Mouse (Mus musculus): ENCODE data around the gene Klrb1b.

Klrb1b gene

DNA sequence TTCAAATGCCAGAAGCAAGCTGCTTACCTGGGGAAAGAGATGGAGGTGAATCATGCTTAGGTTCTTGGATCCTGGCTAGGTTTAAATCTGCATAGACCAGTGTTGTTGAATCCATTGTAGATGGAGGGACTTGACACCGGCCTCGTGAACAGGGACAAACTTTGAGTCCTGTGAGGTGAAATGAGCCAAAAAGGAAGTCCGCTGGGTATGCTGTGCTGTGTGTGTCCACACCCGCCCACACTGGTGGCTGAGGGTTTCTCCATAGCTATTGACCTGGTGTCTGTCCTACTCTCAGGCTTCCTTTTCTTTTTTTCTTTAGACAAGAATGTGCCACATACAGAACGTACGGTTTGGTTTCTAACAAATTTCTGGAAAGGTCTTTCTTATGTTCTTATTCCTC lies at the start of gene Klrb1b, which contains the start of gene Gm44511:
Klrb1b (minus strand) TSS at position 200 of the 400 bp plus-strand sequence.
Gm44511 (minus strand) TSS at position 184 of the 400 bp plus-strand sequence.
- no peak for DNase-seq (ENCODE audit: low spot score)

- DNase-seq (ENCODE audit: low spot score) = no peak
Observed at GRCm38 (mm10) chr6:128871910-128872610, 45.9 kb upstream of the Klrb1b start.

DNA sequence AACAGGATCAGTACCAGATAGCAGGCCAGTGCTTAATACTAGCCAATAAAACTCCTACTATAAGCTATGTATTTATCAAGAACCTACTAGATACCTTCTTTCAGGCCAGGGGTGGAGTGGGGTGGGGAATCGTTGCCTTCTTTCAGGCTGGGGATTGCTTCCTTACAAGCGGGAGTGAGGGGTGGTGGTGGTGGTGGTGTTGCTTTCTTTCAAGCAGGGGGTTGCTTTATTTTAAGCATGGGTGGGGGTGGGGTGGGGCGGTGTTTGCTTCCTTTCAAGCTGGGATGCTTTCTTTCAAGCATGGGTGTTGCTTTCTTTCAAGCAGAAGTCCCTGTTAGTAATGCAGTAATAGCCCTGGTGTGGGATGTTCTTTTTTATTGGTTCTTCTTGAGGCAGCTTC lies 42.7 kb upstream of the Klrb1b start:
- no peak for DNase-seq (ENCODE audit: low spot score)

DNA sequence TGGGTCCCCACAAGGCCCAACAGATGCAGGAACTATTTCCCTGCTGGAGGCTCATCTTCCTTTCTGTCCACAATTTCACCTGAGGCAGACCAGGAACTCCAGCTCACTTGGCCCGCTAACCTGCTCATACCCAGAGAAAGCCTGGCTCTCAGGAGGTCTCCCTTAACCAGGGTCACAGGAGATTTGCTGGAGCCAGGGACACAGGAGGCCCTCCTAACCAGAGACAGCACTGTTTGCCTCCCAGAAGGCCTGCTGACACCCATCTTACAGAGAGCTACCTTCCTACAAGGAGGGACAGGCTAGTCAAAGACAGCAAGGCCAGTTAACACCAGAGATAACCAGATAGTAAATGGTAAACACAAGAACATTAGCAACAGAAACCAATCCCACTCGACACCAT lies 31.8 kb upstream of the Klrb1b start:
- DNase-seq (ENCODE audit: low spot score) = no peak

- no peak for DNase-seq (ENCODE audit: low spot score)
Observed at GRCm38 (mm10) chr6:128856250-128856649, 30.1 kb upstream of the Klrb1b start.

GRCm38 (mm10) chr6:128855477-128855876 lies 29.3 kb upstream of the Klrb1b start:
- no peak for DNase-seq (ENCODE audit: low spot score)

- no peak for DNase-seq (ENCODE audit: low spot score)
Observed at GRCm38 (mm10) chr6:128854895-128855294, 28.8 kb upstream of the Klrb1b start.

DNA sequence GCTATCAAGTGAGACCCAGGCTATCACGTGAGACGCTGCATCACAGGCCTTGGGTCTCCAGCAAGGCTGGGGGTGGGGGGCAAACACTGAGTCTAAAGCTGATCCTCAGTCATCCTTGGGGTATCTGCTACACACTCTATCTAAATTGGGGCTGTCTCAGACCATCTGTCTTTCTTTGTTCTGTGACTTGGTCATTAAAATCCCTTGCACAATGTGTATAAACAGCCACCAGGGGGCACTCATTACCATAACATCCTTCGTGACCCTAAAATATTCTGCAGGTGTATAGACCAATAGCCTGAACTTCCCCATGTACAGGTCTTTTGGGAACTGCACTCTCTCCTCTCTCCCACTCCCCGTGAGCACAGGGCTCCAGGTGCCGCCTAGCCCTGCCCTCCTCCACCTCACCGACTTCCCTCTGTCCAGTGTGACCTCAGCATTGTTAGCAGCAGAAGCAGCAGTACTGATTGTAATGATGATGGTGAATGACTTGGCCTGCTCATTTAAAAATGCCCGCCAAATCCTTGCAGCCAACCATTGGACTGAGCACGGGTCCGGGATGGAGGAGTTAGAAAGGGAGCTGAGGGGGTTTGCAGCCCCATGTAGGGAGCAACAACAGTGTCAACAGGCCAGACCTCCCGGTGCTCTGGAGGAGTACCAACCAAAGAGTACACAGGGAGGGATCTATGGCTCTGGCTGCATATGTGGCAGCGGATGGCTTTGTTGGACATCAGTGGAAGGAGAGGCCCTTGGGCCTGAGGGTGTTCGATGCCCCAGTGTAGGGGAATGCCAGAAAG lies 28.1 kb upstream of the Klrb1b start:
- DNase-seq (ENCODE audit: low spot score) = peak; percentile 42

GRCm38 (mm10) chr6:128852766-128853165 lies 26.6 kb upstream of the Klrb1b start:
- no peak for DNase-seq (ENCODE audit: low spot score)

- DNase-seq (ENCODE audit: low spot score) = no peak
Observed at GRCm38 (mm10) chr6:128851151-128851550, 25.0 kb upstream of the Klrb1b start.

DNA sequence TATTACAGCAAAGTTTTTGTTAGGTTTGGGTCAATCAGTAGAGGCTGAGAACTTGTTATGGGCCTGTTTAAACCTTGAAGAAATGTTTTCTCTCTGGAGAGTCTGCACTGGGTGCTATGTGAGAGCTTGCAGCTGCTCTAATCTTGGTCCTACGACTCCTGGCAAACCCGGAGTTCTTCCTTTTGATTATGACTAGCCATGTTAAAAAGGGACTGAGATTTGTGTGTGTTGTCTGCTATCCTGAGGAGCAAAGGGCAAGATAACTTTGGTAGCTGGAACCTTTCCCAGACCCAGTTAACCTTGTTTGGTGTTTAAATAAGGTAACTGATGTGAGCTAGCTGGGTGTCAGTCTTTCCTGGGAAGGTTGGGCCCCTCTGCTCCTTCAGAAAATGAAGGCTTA lies 24.5 kb upstream of the Klrb1b start:
- DNase-seq (ENCODE audit: low spot score) = no peak

DNA sequence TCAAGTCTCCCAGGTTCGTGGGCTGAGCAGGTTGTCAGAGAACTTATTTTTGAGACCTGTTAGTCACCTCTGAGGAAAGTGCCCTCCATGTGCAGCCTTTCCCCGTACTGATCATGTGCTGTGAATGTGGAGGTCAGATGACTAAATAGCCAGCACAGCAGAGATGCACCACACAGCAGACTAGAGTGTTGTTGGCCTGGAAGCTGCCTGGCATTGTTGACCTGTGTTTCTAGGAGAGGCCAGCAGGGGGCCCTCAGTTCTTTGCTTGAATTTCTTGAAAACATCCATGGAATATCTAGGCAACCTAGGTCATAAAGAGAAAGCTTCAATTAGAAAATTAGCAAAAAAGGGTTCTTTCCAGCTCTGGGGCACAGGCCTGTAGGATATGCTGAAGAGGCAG lies 23.8 kb upstream of the Klrb1b start:
- no peak for DNase-seq (ENCODE audit: low spot score)

- DNase-seq (ENCODE audit: low spot score) = no peak
Observed at GRCm38 (mm10) chr6:128847401-128847800, 21.3 kb upstream of the Klrb1b start.

DNA sequence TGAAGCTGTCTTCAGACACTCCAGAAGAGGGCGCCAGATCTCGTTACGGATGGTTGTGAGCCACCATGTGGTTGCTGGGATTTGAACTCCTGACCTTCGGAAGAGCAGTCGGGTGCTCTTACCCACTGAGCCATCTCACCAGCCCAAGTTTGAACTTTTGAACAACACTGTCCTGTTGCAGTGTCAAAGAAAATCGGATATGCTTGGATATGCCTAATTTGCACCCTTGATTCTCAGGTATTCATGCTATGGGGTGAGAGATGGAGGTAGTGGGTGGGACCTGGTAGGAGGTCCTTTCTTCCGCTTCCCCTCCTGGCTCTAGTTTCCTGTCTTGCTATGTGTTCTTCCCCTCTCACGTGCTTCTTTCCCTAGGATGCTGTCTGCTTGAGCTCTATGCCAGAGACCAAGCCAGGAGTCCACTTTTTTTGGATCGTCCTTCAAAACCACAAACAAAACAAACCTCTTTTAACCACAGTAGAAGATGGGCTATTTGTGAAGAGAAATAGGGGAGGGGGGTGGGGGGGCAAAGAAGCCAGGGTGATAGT lies 19.9 kb upstream of the Klrb1b start:
- no peak for DNase-seq (ENCODE audit: low spot score)

- DNase-seq (ENCODE audit: low spot score) = peak; percentile 67
Observed at GRCm38 (mm10) chr6:128845319-128845979, 19.3 kb upstream of the Klrb1b start.

GRCm38 (mm10) chr6:128844586-128845080 lies 18.5 kb upstream of the Klrb1b start:
- DNase-seq (ENCODE audit: low spot score) = no peak

DNA sequence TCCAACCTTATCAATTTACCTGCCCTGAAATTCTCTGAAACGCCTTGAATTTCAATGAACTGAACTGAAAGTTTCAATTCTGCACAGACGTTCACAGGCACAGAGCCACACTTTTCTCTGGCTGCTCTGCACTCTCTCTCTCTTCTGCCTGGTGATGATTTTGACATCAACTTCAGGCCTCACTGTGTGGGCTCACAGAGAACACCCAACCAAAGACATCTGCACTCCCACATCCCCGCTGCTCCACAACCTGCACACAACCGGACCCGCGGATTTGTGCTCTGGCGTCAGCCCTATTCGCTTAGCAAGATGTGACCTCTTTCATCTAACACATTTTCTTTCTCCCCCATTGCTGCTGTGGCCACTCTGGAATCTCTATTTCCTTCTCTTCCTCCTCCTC lies 18.0 kb upstream of the Klrb1b start:
- DNase-seq (ENCODE audit: low spot score) = no peak

DNA sequence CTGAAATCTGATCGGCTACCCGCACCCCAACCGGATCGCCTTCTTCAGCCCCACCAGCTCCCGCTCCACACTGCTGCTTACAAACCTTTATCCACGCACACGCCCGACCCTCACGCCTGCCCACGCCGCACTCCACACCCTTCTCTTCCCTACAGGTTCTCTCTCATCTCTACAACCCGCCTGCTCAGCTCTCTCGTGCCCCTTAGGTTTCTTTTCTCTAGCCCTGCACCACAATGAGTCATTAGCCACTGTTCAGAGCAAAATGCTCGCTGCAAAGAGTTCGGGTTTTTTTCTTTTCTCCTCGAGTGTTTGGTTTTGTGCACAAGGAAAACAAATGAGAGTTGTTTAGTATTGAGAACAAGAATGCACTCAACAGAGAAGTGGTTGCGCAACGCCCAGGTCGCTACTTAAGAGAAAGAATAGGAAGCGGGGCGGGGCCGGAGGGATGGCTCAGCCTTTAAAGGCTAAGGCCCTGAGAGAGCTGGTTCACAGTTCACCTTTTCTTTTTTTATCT lies 17.4 kb upstream of the Klrb1b start:
- DNase-seq (ENCODE audit: low spot score) = peak; percentile 35

- peak; percentile 84 for DNase-seq (ENCODE audit: low spot score)
Observed at GRCm38 (mm10) chr6:128842945-128843478, 16.9 kb upstream of the Klrb1b start.

DNA sequence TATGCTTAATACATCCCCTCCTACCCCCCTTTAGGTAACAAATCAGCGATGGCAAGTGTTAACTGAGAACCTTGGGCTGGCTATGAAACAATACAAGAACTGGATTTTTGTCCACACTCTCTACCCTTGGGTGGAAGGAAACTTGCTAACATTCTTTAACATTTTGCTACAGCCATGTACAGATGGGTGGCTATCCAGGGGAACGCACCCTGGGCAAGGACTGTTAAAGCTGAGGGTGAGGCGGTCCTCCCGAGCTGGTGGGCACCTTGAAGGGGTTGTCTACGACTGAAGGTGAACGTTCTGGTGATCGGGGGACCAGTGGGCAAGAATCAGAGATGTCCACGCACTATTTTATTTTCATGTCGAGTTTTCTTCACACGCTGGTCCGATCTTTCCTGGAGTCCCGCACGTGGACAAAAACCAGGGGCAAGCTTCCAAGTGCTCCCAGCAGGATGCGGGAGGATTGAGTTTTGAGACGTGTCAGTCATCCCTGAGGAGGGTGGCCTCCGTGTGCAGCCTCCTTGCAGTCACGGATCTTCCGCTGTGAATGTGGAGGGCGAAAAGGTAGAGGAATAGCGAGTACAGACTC lies 16.3 kb upstream of the Klrb1b start:
- no peak for DNase-seq (ENCODE audit: low spot score)

- no peak for DNase-seq (ENCODE audit: low spot score)
Observed at GRCm38 (mm10) chr6:128841327-128842089, 15.4 kb upstream of the Klrb1b start.

Measured in ovary, postnatal 10 days (tissue).